Mouse (Mus musculus): Measurements from ENCODE around the gene 2010111I01Rik.

- TF ChIP-seq CTCF (IDR thresholded peaks at IDR 0.05; ENCODE audit: control insufficient read depth, insufficient read depth, insufficient replicate concordance, low read depth, low read length) (no peak), POLR2A (IDR thresholded peaks at IDR 0.05; ENCODE audit: control insufficient read depth, low read depth, low read length) (no peak)
These were observed 360.5 kb downstream of the 2010111I01Rik start for GRCm38 (mm10) chr13:63324978-63325848.
